In genomic region chr6:127546676-127547075, GRCm38 (mm10) we compare ENCODE assay signal across 9 mouse cellular contexts. TPM values are rescaled to one million over a fixed set of nuclear protein-coding genes. Genes with fewer than 3 reads are reported as not detected.
DNase-seq lines count a peak whose midpoint lies in the region; TF ChIP-seq lines count a peak whose summit lies in the region.
"Had no signal": no experiment of that assay in that cellular context is flagged by ENCODE, and none has a peak within 500 bp of the region (broad histone marks: within the 10 kb centered on the region; RNA-seq: fewer than 3 reads in every experiment).

No protein-coding gene starts in this region.

- H3K4me3 ChIP-seq in cerebellum, adult 2 months (replicated peaks; ENCODE audit: insufficient read depth, low read depth, low read length), result no peak overlapping the region
- H3K4me3 ChIP-seq: myocyte had no signal

- TF ChIP-seq CTCF in cerebellum, adult 2 months (IDR thresholded peaks at IDR 0.05; ENCODE audit: borderline replicate concordance, insufficient read depth, low read depth, low read length), result no peak

- no peak for TF ChIP-seq POLR2A in cerebellum, adult 2 months (IDR thresholded peaks at IDR 0.05; ENCODE audit: borderline replicate concordance, insufficient read depth, low read length)

- 30% methylated on average over 4 of the region's 4 CpGs for WGBS in cerebellum, adult 2 months

- no peaks in the 10 kb centered on the region for H3K27me3 ChIP-seq in cerebellum, adult 2 months (ENCODE audit: control insufficient read depth, insufficient read depth, low read length)

- H3K4me1 ChIP-seq in cerebellum, adult 2 months (ENCODE audit: control insufficient read depth, insufficient read depth, low read length), result no peaks in the 10 kb centered on the region

- H3K27ac ChIP-seq in cerebellum, adult 2 months (ENCODE audit: insufficient read depth, low read length), result no peak overlapping the region

- DNase-seq in cerebellum, postnatal 14 days, result peak; percentile 37 to 62
- DNase-seq in cerebellum, adult 9-10 months, result no peak
- DNase-seq in urinary bladder, postnatal 4 days (ENCODE audit: low spot score in 2 of 2), result peak; percentile 68 to 70
- no peak for DNase-seq in urinary bladder, postnatal 25 days (ENCODE audit: low spot score)
- peak; percentile 64 to 80 for DNase-seq in kidney, postnatal 36 days
- no peak for DNase-seq in frontal cortex, postnatal 10 days (ENCODE audit: low spot score in 2 of 2)
- no peak for DNase-seq in cerebellum, adult 2 months
- DNase-seq in T-cell, adult 2 months (ENCODE audit: low spot score), result no peak

RNA-seq across cellular contexts. Expression of gene Cracr2a, which starts 14.5 kb away (rescaled TPM):
- polyA plus RNA-seq in cerebellum, adult 2 months (2012; rRNA removed), result 0.62 and 0.63 TPM in 2 replicates
- polyA plus RNA-seq: myocyte had no signal

Comparison
In these comparisons a context has a peak if more than half of its experiments do, and no peak if none do; other contexts are left out.
1. DNase-seq: peak in cerebellum, postnatal 14 days (2 of 2), urinary bladder, postnatal 4 days (2 of 2) and kidney, postnatal 36 days (2 of 2); none in cerebellum, adult 9-10 months (single experiment), urinary bladder, postnatal 25 days (single experiment), frontal cortex, postnatal 10 days (0 of 2), cerebellum, adult 2 months (0 of 2) and T-cell, adult 2 months (single experiment).